Mouse (Mus musculus): ENCODE measurements around the gene Tbc1d23. TPM values are rescaled to one million over a fixed set of nuclear protein-coding genes. Genes with fewer than 3 reads are reported as not detected.

Tbc1d23 gene
- polyA plus RNA-seq, 1 experiment: 0.64 TPM

DNA sequence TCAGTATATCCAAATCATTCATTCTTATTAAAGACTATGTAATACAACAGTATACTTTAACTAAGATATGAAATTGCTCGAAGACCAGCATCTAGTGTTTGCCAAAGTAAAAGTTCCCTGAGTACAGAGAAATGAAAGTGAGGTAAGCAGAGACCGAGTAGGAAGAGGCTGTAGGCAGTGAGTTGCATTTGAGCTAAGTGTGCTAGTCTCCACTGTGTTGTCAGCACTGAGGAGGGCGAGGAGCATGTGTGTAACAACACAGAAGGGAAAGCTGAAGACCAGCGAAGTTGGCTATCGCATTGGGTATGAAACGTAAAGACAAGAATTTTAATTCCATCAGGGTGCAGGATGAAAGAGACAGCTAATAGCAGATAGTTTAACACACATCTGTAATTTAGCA, 97.7 kb downstream of the Tbc1d23 start:
- TF ChIP-seq GATA1 (IDR thresholded peaks at IDR 0.05; ENCODE audit: low read length): no peak

DNA sequence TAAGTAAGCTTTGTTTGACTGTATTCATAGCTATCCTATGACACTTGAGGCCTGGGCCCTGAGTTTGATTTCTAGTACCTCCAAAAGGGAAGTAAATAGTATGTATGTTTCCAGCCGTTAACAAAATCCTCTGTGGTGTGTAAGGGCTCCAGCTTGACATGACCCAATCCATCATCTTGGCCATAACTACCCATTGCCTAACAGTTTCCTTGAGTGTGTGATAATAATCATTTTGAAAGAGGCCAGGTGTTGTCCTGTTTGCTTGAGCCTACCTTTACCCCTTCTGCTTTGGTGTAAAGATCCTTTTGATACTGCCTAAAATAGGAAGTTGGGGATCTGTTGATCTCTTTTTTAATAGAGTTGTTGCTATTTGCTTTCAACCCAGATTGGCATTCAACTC, 99.0 kb downstream of the Tbc1d23 start:
- TF ChIP-seq GATA1 (IDR thresholded peaks at IDR 0.05; ENCODE audit: low read length): no peak

DNA sequence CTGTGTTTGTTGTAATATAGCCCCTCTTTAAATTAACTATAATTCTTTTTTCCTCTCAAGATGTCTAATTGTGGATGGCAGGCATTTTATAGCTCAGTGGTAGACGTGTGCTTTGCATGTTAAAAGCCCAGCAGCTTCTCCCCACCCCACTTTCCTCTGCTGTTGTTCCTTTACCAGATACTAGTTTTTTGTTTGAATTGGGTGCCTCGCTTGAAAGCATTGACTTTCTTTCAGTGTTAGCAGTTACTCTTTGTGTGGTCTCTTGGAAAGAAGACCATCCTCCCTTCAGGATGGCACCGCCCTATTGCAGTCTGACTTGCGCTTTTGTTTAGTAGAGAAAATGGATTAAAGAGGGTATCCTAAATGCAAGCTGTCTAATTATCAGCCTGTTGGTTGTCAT, 99.8 kb downstream of the Tbc1d23 start:
- TF ChIP-seq GATA1 (IDR thresholded peaks at IDR 0.05; ENCODE audit: low read length): no peak

DNA sequence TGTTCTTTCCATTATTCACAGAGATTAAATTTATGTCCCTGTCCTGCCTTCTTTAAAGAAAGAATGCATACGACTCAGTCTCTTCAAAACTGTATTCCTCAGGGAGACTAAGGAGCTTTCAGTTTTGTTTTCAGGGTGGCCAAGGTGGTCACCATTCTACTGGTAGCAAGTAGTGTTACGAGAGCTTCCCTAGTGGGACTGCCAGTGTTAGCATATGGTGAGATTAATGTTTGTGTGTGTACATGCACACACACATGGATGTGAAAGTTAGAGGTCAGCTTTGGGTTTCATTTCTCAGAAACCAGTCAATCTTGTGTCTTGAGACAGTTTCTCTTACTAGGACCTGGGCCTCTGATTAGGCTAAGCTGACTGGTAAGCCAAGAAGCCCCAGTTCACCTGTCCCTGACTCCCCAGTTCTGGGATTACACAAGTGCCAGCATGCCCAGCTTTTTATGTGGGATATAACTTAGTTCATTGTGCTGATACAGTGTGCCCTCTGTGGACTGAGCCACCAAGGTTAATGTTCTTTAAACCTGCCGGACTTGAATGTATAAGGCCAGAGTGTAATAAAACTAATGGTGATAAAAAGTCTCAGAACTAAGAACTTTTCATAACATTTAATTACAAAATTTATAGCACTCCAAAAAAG, 100.4 kb downstream of the Tbc1d23 start:
- no peak for TF ChIP-seq GATA1 (IDR thresholded peaks at IDR 0.05; ENCODE audit: low read length)

DNA sequence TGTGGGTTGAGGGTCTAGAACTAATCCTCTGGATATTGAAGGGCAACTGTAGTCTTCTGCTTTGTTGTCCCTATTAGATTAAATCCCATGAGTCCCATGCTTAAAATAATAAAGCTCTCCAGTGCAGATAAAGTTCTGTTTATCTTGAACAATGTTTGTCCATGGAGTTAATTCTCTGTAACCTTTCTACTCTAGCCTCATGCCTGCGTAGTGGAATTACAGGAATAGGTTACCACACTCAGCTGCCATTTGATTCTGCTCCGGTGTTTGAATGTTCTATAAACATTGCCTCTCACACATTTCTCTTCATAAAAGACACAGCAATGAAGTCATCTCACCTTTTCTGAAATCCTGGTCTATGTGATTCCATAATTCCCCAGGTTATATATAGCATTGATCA, 103.5 kb downstream of the Tbc1d23 start:
- TF ChIP-seq GATA1 (IDR thresholded peaks at IDR 0.05; ENCODE audit: low read length): no peak

DNA sequence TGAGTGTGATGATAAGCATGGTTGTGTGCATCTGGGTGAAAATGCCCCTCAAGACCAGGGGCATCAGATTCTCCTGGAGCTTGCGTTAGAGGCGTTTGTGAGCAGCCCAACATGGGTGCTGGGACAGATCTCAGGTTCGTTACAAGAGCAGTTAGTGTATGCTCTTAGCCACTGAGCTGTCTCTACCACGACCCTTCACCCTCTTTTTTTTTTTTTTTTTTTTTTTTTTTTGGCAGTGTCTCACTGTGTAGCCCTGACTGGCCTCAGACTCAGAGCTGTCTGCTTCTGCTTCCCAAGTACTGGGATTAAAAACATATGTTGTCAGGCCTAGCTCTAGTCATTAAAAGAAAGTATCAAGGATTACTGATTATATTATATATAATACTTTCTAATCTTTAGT, 105.0 kb downstream of the Tbc1d23 start:
- no peak for TF ChIP-seq GATA1 (IDR thresholded peaks at IDR 0.05; ENCODE audit: low read length)

DNA sequence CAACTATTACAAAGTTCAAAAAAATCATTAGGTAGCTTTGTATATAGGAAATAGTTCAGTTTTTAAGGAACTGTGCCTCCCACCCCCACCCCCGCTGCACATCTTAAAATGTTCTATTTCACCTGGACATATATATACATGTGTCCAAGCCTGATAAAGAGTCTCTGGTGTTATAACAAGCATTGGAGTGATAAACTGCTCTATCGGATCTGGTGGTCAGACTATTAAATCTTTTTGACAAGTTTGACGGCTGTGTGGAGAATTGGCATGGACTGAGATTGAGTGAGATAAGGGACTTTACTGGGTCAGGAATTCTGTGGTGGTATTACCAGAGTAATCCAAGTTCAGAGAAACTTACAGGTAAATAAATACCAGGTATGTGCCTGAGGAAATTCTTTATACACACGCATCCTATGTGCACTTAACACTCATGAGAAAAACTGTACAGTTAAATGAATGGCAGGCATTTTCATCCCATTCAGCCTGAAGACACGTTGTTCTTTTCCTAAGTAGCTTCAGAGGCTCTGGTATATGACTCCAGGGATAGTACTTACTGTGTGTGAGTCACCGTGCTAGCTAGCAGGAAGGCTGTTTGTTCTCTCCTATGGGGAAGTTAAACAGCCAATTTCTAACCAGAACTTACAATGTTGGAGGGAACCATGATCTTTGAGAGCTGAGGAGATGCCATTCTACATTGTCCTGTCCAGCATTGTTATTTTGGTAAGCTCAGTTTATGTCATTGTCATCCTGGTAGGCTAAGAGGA, 108.4 kb downstream of the Tbc1d23 start:
- TF ChIP-seq GATA1 (IDR thresholded peaks at IDR 0.05; ENCODE audit: low read length): no peak

DNA sequence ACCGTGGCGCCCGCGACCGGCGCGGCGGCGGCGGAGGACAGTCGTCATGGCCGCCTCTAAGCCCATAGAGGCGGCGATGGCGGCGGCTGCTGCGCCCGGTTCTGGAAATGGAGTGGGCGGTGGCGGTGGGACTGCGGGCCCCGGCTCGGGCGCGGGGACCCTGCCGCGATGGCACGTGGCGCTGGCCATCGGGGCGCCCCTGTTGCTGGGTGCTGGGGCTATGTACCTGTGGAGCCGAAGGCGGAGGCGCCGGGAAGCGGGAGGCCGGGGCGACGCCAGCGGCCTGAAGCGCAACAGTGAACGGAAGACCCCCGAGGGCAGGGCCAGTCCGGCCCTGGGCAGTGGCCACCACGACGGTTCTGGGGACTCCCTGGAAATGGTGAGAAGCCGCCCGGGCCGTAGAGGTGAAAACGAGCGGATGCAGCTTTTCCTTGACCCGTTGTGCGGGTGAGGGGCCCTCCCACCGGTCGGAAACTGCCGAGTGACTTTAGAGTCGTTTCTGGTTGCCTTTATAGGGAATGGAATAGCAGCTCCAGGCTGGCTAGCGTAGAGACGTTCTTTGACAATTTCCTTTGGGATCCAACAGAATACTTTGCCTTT, 109.4 kb downstream of the Tbc1d23 start:
- no peak for TF ChIP-seq GATA1 (IDR thresholded peaks at IDR 0.05; ENCODE audit: low read length)

DNA sequence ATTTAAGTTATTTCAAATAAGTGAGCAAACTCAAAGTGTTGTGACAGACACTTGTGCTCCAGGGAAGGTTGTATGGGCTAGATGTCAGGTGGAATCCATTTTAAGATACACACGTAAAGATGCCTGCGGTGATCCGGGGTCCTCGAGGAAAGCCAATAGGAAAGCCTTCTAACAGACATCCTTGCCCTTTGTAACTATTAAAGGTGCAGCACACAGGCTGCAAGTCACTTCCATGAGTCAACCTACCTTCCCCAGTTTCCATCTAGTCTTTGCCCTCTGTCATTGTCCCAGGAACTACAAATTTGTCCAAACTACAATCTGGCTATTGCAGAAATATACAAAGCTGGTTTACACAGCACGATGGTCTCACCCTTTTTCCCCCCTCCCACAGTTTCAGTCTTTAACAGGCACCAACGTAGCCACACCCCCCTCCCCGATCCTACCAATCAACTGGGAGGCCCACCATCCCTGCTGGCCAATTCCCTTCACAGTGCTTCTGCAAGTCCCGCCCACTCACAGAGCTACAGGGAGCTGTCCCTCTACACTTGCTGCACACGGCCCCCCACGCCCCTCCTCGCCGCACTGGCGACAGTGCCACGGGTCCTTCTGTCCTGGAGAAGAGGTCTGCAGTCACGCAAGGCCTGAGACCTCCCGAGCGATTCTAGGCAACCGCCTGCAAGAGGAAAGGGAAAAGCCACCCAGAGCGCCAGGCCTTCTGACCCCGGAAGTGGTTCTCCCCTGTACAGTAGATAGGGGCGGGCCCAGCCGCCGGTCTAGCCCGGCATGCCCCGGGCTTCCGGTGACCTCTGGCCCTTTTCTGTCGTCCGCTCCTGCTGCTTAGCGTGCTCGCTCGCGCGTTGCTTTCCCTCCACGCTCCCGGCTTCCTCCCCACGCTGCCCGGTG, 110.1 kb downstream of the Tbc1d23 start, which contains the start of gene Tomm70a:
Gene Tomm70a (plus strand): TSS at position 791 of the 903 bp plus-strand sequence.
- no peak for TF ChIP-seq GATA1 (IDR thresholded peaks at IDR 0.05; ENCODE audit: low read length)

Other genes starting within 250 kb of the Tbc1d23 start
- not detected in 2 replicates for gene Tmem45a2, start 160.1 kb downstream of the Tbc1d23 start, polyA plus RNA-seq (2012)
- 58.9 and 82.6 TPM in 2 replicates for gene Tomm70a, start 109.8 kb downstream of the Tbc1d23 start, polyA plus RNA-seq (2012)
- 2.0 and 6.5 TPM in 2 replicates for gene Nit2, start 64.2 kb downstream of the Tbc1d23 start, polyA plus RNA-seq (2012)
- gene Tmem30c, start 61.4 kb upstream of the Tbc1d23 start, polyA plus RNA-seq (2012): not detected in 2 replicates
- gene Filip1l, start 121.6 kb upstream of the Tbc1d23 start, polyA plus RNA-seq (2012): not detected in 2 replicates

Data from G1E-ER4 (cell line).